Mouse (Mus musculus): Measurements from ENCODE around the gene Usp24. TPM values are rescaled to one million over a fixed set of nuclear protein-coding genes. Genes with fewer than 3 reads are reported as not detected.

Gene Usp24
- 28.6 TPM in 1 of 2 replicates, not detected in the other for polyA plus RNA-seq (2012; ENCODE audit: insufficient read depth, insufficient read length, low replicate concordance, missing spikeins)

GRCm38 (mm10) chr4:106315921-106316350 is at the start of gene Usp24:
TSS of gene Usp24 (plus strand) at chr4:106316213.
- H3K27ac ChIP-seq (ENCODE audit: insufficient read depth, low read depth, low read length) = peak within 1 kb of the TSS; percentile 61
- TF ChIP-seq CTCF (IDR thresholded peaks at IDR 0.05; ENCODE audit: insufficient read depth, low read depth, low read length) (no peak), POLR2A (IDR thresholded peaks at IDR 0.05; ENCODE audit: insufficient read depth, low read depth, low read length) (peak; percentile 14; the same call in 1 of the 2 replicates)
- H3K4me1 ChIP-seq (ENCODE audit: control insufficient read depth, insufficient read depth, low read length) = peaks cover 4% of the 10 kb centered on the region
- under 1% methylated on average over 60 of the region's 60 CpGs for WGBS
- H3K4me3 ChIP-seq (ENCODE audit: insufficient read depth, low read depth, low read length) = peak within 1 kb of the TSS; percentile 77

GRCm38 (mm10) chr4:106276937-106277336 is 39.1 kb upstream of the Usp24 start:
- Histone ChIP-seq H3K27ac (ENCODE audit: insufficient read depth, low read depth, low read length) (no peak overlapping the region), H3K4me3 (ENCODE audit: insufficient read depth, low read depth, low read length) (no peak overlapping the region), H3K4me1 (ENCODE audit: control insufficient read depth, insufficient read depth, low read length) (peaks cover 8% of the 10 kb centered on the region; the same call in 1 of the 2 replicates)
- 62% methylated on average over 2 of the region's 2 CpGs for WGBS
- TF ChIP-seq POLR2A (IDR thresholded peaks at IDR 0.05; ENCODE audit: insufficient read depth, low read depth, low read length) = no peak
- TF ChIP-seq CTCF (IDR thresholded peaks at IDR 0.05; ENCODE audit: insufficient read depth, low read depth, low read length) = no peak

- no peak overlapping the region for H3K27ac ChIP-seq (ENCODE audit: insufficient read depth, low read depth, low read length)
- no peak for TF ChIP-seq POLR2A (IDR thresholded peaks at IDR 0.05; ENCODE audit: insufficient read depth, low read depth, low read length)
- TF ChIP-seq CTCF (IDR thresholded peaks at IDR 0.05; ENCODE audit: insufficient read depth, low read depth, low read length) = no peak
- WGBS = 66% methylated on average over 4 of the region's 4 CpGs
- no peak overlapping the region for H3K4me3 ChIP-seq (ENCODE audit: insufficient read depth, low read depth, low read length)
- H3K4me1 ChIP-seq (ENCODE audit: control insufficient read depth, insufficient read depth, low read length) = peaks cover 8% of the 10 kb centered on the region; the same call in 1 of the 2 replicates
These were observed 36.8 kb upstream of the Usp24 start for GRCm38 (mm10) chr4:106279177-106279576.

GRCm38 (mm10) chr4:106281128-106281491 is 34.9 kb upstream of the Usp24 start:
- Histone ChIP-seq H3K27ac (ENCODE audit: insufficient read depth, low read depth, low read length) (no peak overlapping the region), H3K4me1 (ENCODE audit: control insufficient read depth, insufficient read depth, low read length) (peaks cover 5% of the 10 kb centered on the region; the same call in 1 of the 2 replicates), H3K4me3 (ENCODE audit: insufficient read depth, low read depth, low read length) (no peak overlapping the region)
- TF ChIP-seq POLR2A (IDR thresholded peaks at IDR 0.05; ENCODE audit: insufficient read depth, low read depth, low read length) = no peak
- TF ChIP-seq CTCF (IDR thresholded peaks at IDR 0.05; ENCODE audit: insufficient read depth, low read depth, low read length) = no peak
- 78% methylated on average over 2 of the region's 2 CpGs for WGBS

- Histone ChIP-seq H3K4me3 (ENCODE audit: insufficient read depth, low read depth, low read length) (no peak overlapping the region), H3K4me1 (ENCODE audit: control insufficient read depth, insufficient read depth, low read length) (peaks cover 5% of the 10 kb centered on the region; the same call in 1 of the 2 replicates), H3K27ac (ENCODE audit: insufficient read depth, low read depth, low read length) (no peak overlapping the region)
- 56% methylated on average over 8 of the region's 8 CpGs for WGBS
- TF ChIP-seq CTCF (IDR thresholded peaks at IDR 0.05; ENCODE audit: insufficient read depth, low read depth, low read length) = no peak
- no peak for TF ChIP-seq POLR2A (IDR thresholded peaks at IDR 0.05; ENCODE audit: insufficient read depth, low read depth, low read length)
These were observed 34.4 kb upstream of the Usp24 start for GRCm38 (mm10) chr4:106281492-106282122.

GRCm38 (mm10) chr4:106282123-106282510 is 33.9 kb upstream of the Usp24 start:
- no peak overlapping the region for H3K27ac ChIP-seq (ENCODE audit: insufficient read depth, low read depth, low read length)
- 89% methylated on average over 3 of the region's 3 CpGs for WGBS
- TF ChIP-seq POLR2A (IDR thresholded peaks at IDR 0.05; ENCODE audit: insufficient read depth, low read depth, low read length) (no peak), CTCF (IDR thresholded peaks at IDR 0.05; ENCODE audit: insufficient read depth, low read depth, low read length) (no peak)

GRCm38 (mm10) chr4:106286958-106287743 is 28.9 kb upstream of the Usp24 start:
- TF ChIP-seq CTCF (IDR thresholded peaks at IDR 0.05; ENCODE audit: insufficient read depth, low read depth, low read length) (no peak), POLR2A (IDR thresholded peaks at IDR 0.05; ENCODE audit: insufficient read depth, low read depth, low read length) (no peak)
- no peaks in the 10 kb centered on the region for H3K4me1 ChIP-seq (ENCODE audit: control insufficient read depth, insufficient read depth, low read length)
- 85% methylated on average over 4 of the region's 4 CpGs for WGBS
- H3K27ac ChIP-seq (ENCODE audit: insufficient read depth, low read depth, low read length) = no peak overlapping the region
- no peak overlapping the region for H3K4me3 ChIP-seq (ENCODE audit: insufficient read depth, low read depth, low read length)

More at GRCm38 (mm10) chr4:106282123-106282510, 33.9 kb upstream of the Usp24 start:
- H3K4me1 ChIP-seq (ENCODE audit: control insufficient read depth, insufficient read depth, low read length) = peaks cover 5% of the 10 kb centered on the region; the same call in 1 of the 2 replicates
- no peak overlapping the region for H3K4me3 ChIP-seq (ENCODE audit: insufficient read depth, low read depth, low read length)

- Histone ChIP-seq H3K4me3 (ENCODE audit: insufficient read depth, low read depth, low read length) (no peak overlapping the region), H3K4me1 (ENCODE audit: control insufficient read depth, insufficient read depth, low read length) (no peaks in the 10 kb centered on the region), H3K27ac (ENCODE audit: insufficient read depth, low read depth, low read length) (no peak overlapping the region)
- TF ChIP-seq CTCF (IDR thresholded peaks at IDR 0.05; ENCODE audit: insufficient read depth, low read depth, low read length) (no peak), POLR2A (IDR thresholded peaks at IDR 0.05; ENCODE audit: insufficient read depth, low read depth, low read length) (no peak)
- WGBS = 66% methylated on average over 2 of the region's 2 CpGs
These were observed 25.8 kb upstream of the Usp24 start for GRCm38 (mm10) chr4:106290201-106290600.

GRCm38 (mm10) chr4:106292823-106293222 is 23.2 kb upstream of the Usp24 start:
- H3K4me1 ChIP-seq (ENCODE audit: control insufficient read depth, insufficient read depth, low read length) = no peaks in the 10 kb centered on the region
- TF ChIP-seq POLR2A (IDR thresholded peaks at IDR 0.05; ENCODE audit: insufficient read depth, low read depth, low read length) = no peak
- no peak for TF ChIP-seq CTCF (IDR thresholded peaks at IDR 0.05; ENCODE audit: insufficient read depth, low read depth, low read length)
- H3K4me3 ChIP-seq (ENCODE audit: insufficient read depth, low read depth, low read length) = no peak overlapping the region
- 89% methylated on average over 4 of the region's 4 CpGs for WGBS
- no peak overlapping the region for H3K27ac ChIP-seq (ENCODE audit: insufficient read depth, low read depth, low read length)
